Mouse (Mus musculus): ENCODE results near the gene Yif1b. TPM values are rescaled to one million over a fixed set of nuclear protein-coding genes. Genes with fewer than 3 reads are reported as not detected.

Yif1b gene
- polyA plus RNA-seq, 2 experiments, result 24.4 to 44.5 TPM

DNA sequence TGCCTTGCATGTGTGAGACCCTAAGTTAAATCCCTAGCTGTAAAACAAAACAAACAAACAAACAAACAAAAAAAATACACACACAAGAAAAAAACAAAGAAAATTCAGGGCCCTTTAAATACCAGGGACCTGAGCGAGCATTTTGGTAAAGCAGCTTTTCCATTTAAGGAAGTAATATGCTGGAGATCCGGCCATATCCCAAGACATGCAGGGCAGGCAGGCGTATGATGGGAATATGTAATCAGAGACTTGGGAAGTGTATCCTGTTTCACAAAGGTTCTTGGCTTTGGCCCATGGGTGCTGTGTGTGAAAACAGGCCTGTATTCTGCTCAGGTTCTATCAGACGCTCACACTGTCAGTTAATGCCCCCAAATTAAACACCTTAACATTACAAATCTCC is 39.4 kb downstream of the Yif1b start:
- Histone ChIP-seq H3K9me3 (ENCODE audit: control insufficient read depth, low read length) (no peaks in the 10 kb centered on the region), H3K36me3 (replicated peaks; ENCODE audit: control insufficient read depth, insufficient read depth, low read depth) (no peaks in the 10 kb centered on the region), H3K9ac (replicated peaks) (no peak overlapping the region), H3K4me3 (ENCODE audit: insufficient read depth in 1 of 2, low read depth in 2 of 2, low read length in 2 of 2) (no peak overlapping the region), H3K27ac (no peak overlapping the region), H3K4me2 (ENCODE audit: low read depth) (no peak overlapping the region), H3K27me3 (ENCODE audit: control insufficient read depth, insufficient read depth, low read length) (peaks cover 6% of the 10 kb centered on the region), H3K4me1 (replicated peaks; ENCODE audit: control insufficient read depth in 2 of 2, insufficient read depth in 2 of 2, low read length in 1 of 2) (peaks cover 0 to 7% of the 10 kb centered on the region in 2 experiments; a peak in 3 of 4 replicates)
- WGBS (ENCODE audit: insufficient replicate concordance), result 66% methylated on average over 4 of the region's 4 CpGs
- no peak for TF ChIP-seq CTCF (IDR thresholded peaks at IDR 0.05; ENCODE audit: low read depth)
- TF ChIP-seq EP300 (IDR thresholded peaks at IDR 0.05; ENCODE audit: low read depth), result no peak
- DNase-seq (ENCODE audit: low read depth in 3 of 3, low spot score in 3 of 3) (no peak), ATAC-seq (ENCODE audit: insufficient read depth) (no peak)

- ATAC-seq (ENCODE audit: insufficient read depth), result no peak
- Histone ChIP-seq H3K4me3 (ENCODE audit: insufficient read depth in 1 of 2, low read depth in 2 of 2, low read length in 2 of 2) (no peak overlapping the region), H3K4me2 (ENCODE audit: low read depth) (no peak overlapping the region), H3K4me1 (replicated peaks; ENCODE audit: control insufficient read depth in 2 of 2, insufficient read depth in 2 of 2, low read length in 1 of 2) (peaks cover 0 to 7% of the 10 kb centered on the region in 2 experiments; a peak in 3 of 4 replicates), H3K27me3 (ENCODE audit: control insufficient read depth, insufficient read depth, low read length) (peaks cover 6% of the 10 kb centered on the region), H3K9ac (replicated peaks) (no peak overlapping the region), H3K27ac (no peak overlapping the region), H3K36me3 (replicated peaks; ENCODE audit: control insufficient read depth, insufficient read depth, low read depth) (no peaks in the 10 kb centered on the region), H3K9me3 (ENCODE audit: control insufficient read depth, low read length) (no peaks in the 10 kb centered on the region)
- DNase-seq (ENCODE audit: low read depth in 3 of 3, low spot score in 3 of 3), result no peak
- TF ChIP-seq EP300 (IDR thresholded peaks at IDR 0.05; ENCODE audit: low read depth) (no peak), CTCF (IDR thresholded peaks at IDR 0.05; ENCODE audit: low read depth) (no peak)
Observed at GRCm38 (mm10) chr7:29279261-29279660, 41.1 kb downstream of the Yif1b start.

DNA sequence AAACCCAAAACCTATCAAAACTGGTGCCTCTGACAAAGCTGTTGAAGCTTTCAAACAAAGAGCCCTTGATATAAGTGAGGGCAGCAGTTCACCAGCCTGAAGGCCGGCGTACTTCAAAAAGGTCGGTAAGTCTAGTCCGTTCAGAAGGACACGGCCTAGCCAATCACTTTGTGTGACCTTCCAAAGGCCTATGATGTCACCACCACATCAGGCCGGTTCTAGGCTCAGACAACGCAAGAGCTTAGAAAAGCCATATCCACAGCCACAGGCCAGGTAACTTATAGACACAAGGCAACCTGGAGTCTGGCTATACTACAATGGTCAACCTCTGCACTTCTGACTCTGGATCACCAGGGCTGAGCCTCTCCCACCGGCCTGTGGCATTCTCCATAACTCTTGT is 41.8 kb downstream of the Yif1b start:
- Histone ChIP-seq H3K27me3 (ENCODE audit: control insufficient read depth, insufficient read depth, low read length) (peaks cover 6% of the 10 kb centered on the region), H3K9ac (replicated peaks) (no peak overlapping the region), H3K4me3 (ENCODE audit: insufficient read depth in 1 of 2, low read depth in 2 of 2, low read length in 2 of 2) (no peak overlapping the region), H3K36me3 (replicated peaks; ENCODE audit: control insufficient read depth, insufficient read depth, low read depth) (no peaks in the 10 kb centered on the region), H3K4me1 (replicated peaks; ENCODE audit: control insufficient read depth in 2 of 2, insufficient read depth in 2 of 2, low read length in 1 of 2) (peaks cover 0 to 7% of the 10 kb centered on the region in 2 experiments; a peak in 3 of 4 replicates), H3K27ac (no peak overlapping the region), H3K9me3 (ENCODE audit: control insufficient read depth, low read length) (no peaks in the 10 kb centered on the region), H3K4me2 (ENCODE audit: low read depth) (no peak overlapping the region)
- TF ChIP-seq CTCF (IDR thresholded peaks at IDR 0.05; ENCODE audit: low read depth) (no peak), EP300 (IDR thresholded peaks at IDR 0.05; ENCODE audit: low read depth) (no peak)
- ATAC-seq (ENCODE audit: insufficient read depth) (no peak), DNase-seq (ENCODE audit: low read depth in 3 of 3, low spot score in 3 of 3) (no peak)
- 71% methylated on average over 8 of the region's 8 CpGs for WGBS (ENCODE audit: insufficient replicate concordance)

- no peak overlapping the region for H3K9ac ChIP-seq (replicated peaks)
- peak overlapping the region; percentile 64 for H3K4me2 ChIP-seq (ENCODE audit: low read depth)
- H3K27me3 ChIP-seq (ENCODE audit: control insufficient read depth, insufficient read depth, low read length), result peaks cover 6% of the 10 kb centered on the region
- DNase-seq (ENCODE audit: low read depth in 3 of 3, low spot score in 3 of 3), result no peak
- TF ChIP-seq CTCF (IDR thresholded peaks at IDR 0.05; ENCODE audit: low read depth), result no peak
- TF ChIP-seq EP300 (IDR thresholded peaks at IDR 0.05; ENCODE audit: low read depth), result no peak
- no peaks in the 10 kb centered on the region for H3K9me3 ChIP-seq (ENCODE audit: control insufficient read depth, low read length)
- H3K4me3 ChIP-seq (ENCODE audit: insufficient read depth in 1 of 2, low read depth in 2 of 2, low read length in 2 of 2), result peak overlapping the region; percentile 43 to 52; a peak in 3 of 4 replicates
- H3K36me3 ChIP-seq (replicated peaks; ENCODE audit: control insufficient read depth, insufficient read depth, low read depth), result no peaks in the 10 kb centered on the region
- no peak overlapping the region for H3K27ac ChIP-seq
- ATAC-seq (ENCODE audit: insufficient read depth), result no peak
- WGBS (ENCODE audit: insufficient replicate concordance), result 12% methylated on average over 13 of the region's 13 CpGs
- peaks cover 0 to 7% of the 10 kb centered on the region in 2 experiments; a peak in 3 of 4 replicates for H3K4me1 ChIP-seq (replicated peaks; ENCODE audit: control insufficient read depth in 2 of 2, insufficient read depth in 2 of 2, low read length in 1 of 2)
Observed at GRCm38 (mm10) chr7:29280801-29281200, 42.7 kb downstream of the Yif1b start.

- peak within 1 kb of the TSS; percentile 27; the same call in 1 of the 2 replicates for H3K9ac ChIP-seq (replicated peaks)
- H3K27me3 ChIP-seq (ENCODE audit: control insufficient read depth, insufficient read depth, low read length), result peaks cover 6% of the 10 kb centered on the region
- H3K4me3 ChIP-seq (ENCODE audit: insufficient read depth in 1 of 2, low read depth in 2 of 2, low read length in 2 of 2), result peak within 1 kb of the TSS; percentile 43 to 52
- H3K9me3 ChIP-seq (ENCODE audit: control insufficient read depth, low read length), result no peaks in the 10 kb centered on the region
- H3K36me3 ChIP-seq (replicated peaks; ENCODE audit: control insufficient read depth, insufficient read depth, low read depth), result no peaks in the 10 kb centered on the region
- WGBS (ENCODE audit: insufficient replicate concordance), result under 1% methylated on average over 80 of the region's 80 CpGs
- H3K27ac ChIP-seq, result no peak within 1 kb of the TSS
- H3K4me2 ChIP-seq (ENCODE audit: low read depth), result peak within 1 kb of the TSS; percentile 64
- peak; percentile 59; the same call in 1 of the 2 replicates for ATAC-seq (ENCODE audit: insufficient read depth)
- peaks cover 0 to 7% of the 10 kb centered on the region in 2 experiments; a peak in 3 of 4 replicates for H3K4me1 ChIP-seq (replicated peaks; ENCODE audit: control insufficient read depth in 2 of 2, insufficient read depth in 2 of 2, low read length in 1 of 2)
- TF ChIP-seq EP300 (IDR thresholded peaks at IDR 0.05; ENCODE audit: low read depth) (no peak), CTCF (IDR thresholded peaks at IDR 0.05; ENCODE audit: low read depth) (peak; percentile 36)
- peak in 2 of 3 experiments; percentile 11 to 16 for DNase-seq (ENCODE audit: low read depth in 3 of 3, low spot score in 3 of 3)
Observed at GRCm38 (mm10) chr7:29281201-29282073, 43.3 kb downstream of the Yif1b start, which contains the start of gene Spint2. Gene Spint2, minus strand, starts transcription at chr7:29281912.

All from liver, embryonic 14.5 days (tissue).